Mouse (Mus musculus) heart, postnatal 0 days (tissue): ENCODE measurements around the gene Insm2.

Experiments used
- CTCF ChIP-seq: IDR thresholded peaks from 2 replicates; pipeline ENCODE4 v1.5.1; 2016; ENCODE audit warnings: antibody characterized with exemption, control low read depth, low read depth
- EP300 ChIP-seq: IDR thresholded peaks from 2 replicates; pipeline ENCODE4 v1.6.1; 2016; ENCODE audit warnings: antibody characterized with exemption, low read depth

DNA sequence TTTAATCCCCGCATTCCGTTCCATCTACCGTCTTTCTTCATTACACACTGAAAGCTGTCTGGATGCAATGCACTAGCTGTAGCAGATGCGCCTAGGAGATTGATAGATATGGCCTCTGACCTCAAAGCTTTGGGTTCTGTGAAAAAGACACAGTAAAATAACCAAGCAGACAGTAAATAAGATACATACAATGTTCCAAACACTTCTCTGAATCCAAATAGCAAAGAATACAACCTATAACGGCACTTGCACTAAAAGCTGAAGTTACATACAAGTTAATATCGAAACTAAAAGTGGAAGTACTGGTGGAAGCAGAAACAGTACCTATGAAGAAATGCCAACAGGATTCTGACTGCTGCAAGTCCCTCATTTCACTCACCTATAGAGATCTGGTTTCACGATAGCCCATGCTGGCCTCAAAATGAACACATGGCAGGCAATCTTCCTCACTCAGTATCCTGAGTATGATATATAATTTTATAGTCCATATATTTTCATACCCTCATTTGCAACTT lies 48.8 kb downstream of the Insm2 start:
- TF ChIP-seq CTCF (no peak), EP300 (no peak)
